Mouse (Mus musculus) macrophage (primary cell): ENCODE results near the gene Npas4. TPM values are rescaled to one million over a fixed set of nuclear protein-coding genes. Genes with fewer than 3 reads are reported as not detected.

Experiments
- H3K27ac ChIP-seq: fragments of 350-480 bp; formaldehyde crosslinking; 2 replicates; pipeline ENCODE4 v1.9.0; 2021
- H3K36me3 ChIP-seq: fragments of 350-480 bp; formaldehyde crosslinking; 2 replicates; pipeline ENCODE4 v1.9.0; 2021; ENCODE audit errors: inconsistent target
- H3K4me3 ChIP-seq: fragments of 350-480 bp; formaldehyde crosslinking; 2 replicates; pipeline ENCODE4 v1.9.0; 2021; ENCODE audit errors: inconsistent target
- H3K79me2 ChIP-seq: fragments of 350-480 bp; formaldehyde crosslinking; 2 replicates; pipeline ENCODE4 v1.9.0; 2021; ENCODE audit errors: inconsistent target
- WGBS: methylation state at CpG from one replicate; pipeline ENCODE4 v1.1.7; 2026; ENCODE audit warnings: inconsistent platforms; ENCODE audit not compliant: missing documents; 5-methylcytosine and 5-hydroxymethylcytosine counted together
- polyA plus RNA-seq: library from polyadenylated mRNA; stranded (reverse); fragments of 250-400 nt; gene quantifications from 3 replicates; pipeline ENCODE4 v1.2.4, GENCODE M21; 2018; ENCODE audit warnings: inconsistent platforms
- total RNA-seq, 78 experiments: library from RNA; depleted of rRNA; stranded (reverse); fragments of 250-400 nt; gene quantifications; 1 replicate in 9 of 78; 2 replicates in 24 of 78; 3 replicates in 43 of 78; 4 replicates in 2 of 78; pipeline ENCODE4 v1.2.4; 2018; ENCODE audit warnings: inconsistent platforms in 56 of 78

Gene Npas4
- total RNA-seq (2018; cell fraction: chromatin; rRNA removed), result 10 to 100 TPM in 1 of 26 experiments, 1 to 10 TPM in 19, under 1 TPM in 6; 0.25 to 12.3 (median 1.7) TPM
- total RNA-seq (2018; cell fraction: cytosol; rRNA removed), result under 1 TPM in 17 of 26 experiments, not detected in 9; 0.03 to 0.34 (median 0.09) TPM
- 1 to 10 TPM in 12 of 26 experiments, under 1 TPM in 14; 0.12 to 4.0 (median 0.95) TPM for total RNA-seq (2018; cell fraction: nucleus; rRNA removed)
- 0.11 to 0.41 TPM (median 0.32 TPM) in 3 replicates for polyA plus RNA-seq

DNA sequence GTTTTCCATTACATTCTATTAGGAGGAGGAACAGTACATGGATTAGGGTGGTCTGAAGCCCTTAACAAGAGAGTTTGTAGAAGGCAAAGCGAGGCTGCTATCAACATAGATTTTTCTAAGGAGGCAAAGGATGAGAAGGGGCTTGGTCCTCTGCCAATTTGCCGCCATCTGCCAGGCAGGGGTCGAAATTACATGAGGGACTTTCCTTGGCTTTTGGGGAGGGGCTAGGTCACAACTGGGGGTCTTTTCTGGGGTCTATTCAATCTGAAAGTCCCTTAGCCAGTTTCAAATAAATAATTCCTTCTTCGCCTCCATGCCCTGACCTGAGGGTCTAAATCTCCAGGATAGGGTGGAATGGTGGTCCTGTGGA is at the start of gene Npas4:
Npas4 (minus strand) TSS at position 61 of the 370 bp plus-strand sequence.
- 27% methylated on average over 4 of the region's 4 CpGs for WGBS
- H3K27ac ChIP-seq, result no peak within 1 kb of the TSS
- H3K4me3 ChIP-seq, result no peak within 1 kb of the TSS
- H3K79me2 ChIP-seq, result no peaks in the 10 kb centered on the region
- H3K36me3 ChIP-seq, result no peaks in the 10 kb centered on the region

DNA sequence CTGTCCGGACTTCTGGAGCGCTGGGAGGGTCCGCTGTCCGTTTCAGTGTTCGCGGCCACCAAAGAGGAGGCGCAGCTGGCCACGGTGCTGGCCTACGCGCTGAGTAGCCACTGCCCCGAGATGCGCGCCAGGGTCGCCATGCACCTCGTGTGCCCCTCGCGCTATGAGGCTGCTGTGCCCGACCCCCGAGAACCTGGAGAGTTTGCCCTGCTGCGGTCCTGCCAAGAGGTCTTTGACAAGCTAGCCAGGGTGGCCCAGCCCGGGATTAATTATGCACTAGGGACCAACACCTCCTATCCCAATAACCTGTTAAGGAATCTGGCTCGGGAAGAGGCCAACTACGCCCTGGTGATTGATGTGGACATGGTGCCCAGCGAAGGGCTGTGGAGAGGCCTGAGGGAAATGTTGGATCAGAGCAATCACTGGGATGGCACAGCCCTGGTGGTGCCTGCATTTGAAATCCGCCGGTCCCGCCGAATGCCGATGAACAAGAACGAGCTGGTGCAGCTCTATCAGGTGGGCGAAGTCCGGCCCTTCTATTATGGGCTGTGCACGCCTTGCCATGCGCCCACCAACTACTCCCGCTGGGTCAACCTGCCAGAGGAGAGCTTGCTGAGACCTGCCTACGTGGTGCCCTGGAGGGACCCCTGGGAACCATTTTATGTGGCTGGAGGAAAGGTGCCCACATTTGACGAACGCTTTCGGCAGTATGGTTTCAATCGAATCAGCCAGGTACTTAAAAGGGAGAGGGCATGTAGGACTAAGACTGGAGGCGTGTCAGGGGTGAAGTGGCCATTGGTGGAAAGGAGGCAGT is 49.4 kb upstream of the Npas4 start:
- Histone ChIP-seq H3K79me2 (peaks cover 46% of the 10 kb centered on the region), H3K4me3 (peak overlapping the region; percentile 92), H3K36me3 (no peaks in the 10 kb centered on the region), H3K27ac (no peak overlapping the region)
- 25% methylated on average over 40 of the region's 41 CpGs for WGBS

DNA sequence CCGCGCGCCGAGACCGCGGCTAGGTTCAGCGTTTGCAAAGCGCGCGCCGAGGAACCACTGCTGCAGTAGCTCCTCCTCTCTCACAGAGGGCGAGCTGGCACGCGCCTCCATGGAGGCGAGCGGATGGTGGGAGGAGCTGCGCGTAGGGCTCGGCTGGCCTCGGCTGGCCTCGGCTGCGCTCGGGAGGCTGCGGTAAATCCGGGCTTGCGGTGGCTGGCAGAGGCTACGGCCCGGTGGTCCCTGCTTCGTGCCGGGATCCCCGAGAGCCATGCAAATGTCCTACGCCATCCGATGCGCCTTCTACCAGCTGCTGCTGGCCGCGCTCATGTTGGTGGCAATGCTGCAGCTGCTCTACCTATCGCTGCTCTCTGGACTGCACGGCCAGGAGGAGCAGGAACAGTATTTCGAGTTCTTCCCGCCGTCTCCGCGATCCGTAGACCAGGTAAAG is 48.6 kb upstream of the Npas4 start, which contains the start of the genes B4gat1 and AC124502.3:
B4gat1 (plus strand) TSS at position 118 of the 448 bp plus-strand sequence.
AC124502.3 (plus strand) TSS at position 183 of the 448 bp plus-strand sequence.
- Histone ChIP-seq H3K79me2 (peaks cover 38% of the 10 kb centered on the region), H3K36me3 (no peaks in the 10 kb centered on the region), H3K4me3 (peak within 1 kb of the TSS; percentile 92), H3K27ac (peak within 1 kb of the TSS; percentile 38)
- WGBS, result under 1% methylated on average over 33 of the region's 44 CpGs

DNA sequence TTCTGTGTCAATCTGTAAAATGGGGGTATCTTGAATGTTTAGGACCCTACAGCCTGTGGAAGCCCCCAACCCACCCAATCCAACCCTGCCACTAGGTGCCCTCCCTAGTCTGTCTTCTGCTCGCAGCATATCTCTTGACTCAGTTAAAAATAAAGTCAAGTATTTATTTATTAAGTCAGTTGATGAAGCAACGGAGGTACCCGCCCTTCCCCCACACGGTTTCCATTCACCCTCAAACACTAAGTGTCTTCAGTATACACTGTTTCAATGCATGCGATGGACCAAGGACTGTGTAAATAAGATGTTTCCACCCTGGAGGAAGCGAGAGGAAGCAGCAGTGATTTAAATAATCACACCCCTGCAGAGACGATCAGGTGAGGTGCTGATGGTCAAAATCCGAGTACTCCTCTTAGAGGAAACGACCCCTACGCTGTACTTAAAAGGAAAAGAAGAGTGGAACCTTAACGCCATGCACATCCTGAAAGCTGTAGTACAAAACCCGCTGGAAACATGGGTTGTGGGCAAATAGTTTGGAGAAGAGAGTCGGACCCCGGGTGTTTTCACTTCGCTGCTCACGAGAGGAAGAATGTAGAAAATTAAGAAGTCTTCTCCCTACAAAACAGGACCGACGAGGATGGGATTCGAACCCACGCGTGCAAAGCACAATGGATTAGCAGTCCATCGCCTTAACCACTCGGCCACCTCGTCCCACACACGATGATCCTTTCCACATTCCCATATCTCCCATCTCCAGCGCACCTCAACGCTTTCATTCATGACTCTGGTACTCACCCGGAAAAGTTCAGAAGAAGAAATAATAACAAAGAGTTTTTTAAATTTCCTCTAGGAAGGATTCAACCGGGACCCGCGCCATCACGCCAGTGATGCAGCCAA is 47.8 kb upstream of the Npas4 start:
- WGBS, result 13% methylated on average over 32 of the region's 32 CpGs
- Histone ChIP-seq H3K4me3 (peak overlapping the region; percentile 92), H3K36me3 (no peaks in the 10 kb centered on the region), H3K27ac (no peak overlapping the region), H3K79me2 (peaks cover 30% of the 10 kb centered on the region)

DNA sequence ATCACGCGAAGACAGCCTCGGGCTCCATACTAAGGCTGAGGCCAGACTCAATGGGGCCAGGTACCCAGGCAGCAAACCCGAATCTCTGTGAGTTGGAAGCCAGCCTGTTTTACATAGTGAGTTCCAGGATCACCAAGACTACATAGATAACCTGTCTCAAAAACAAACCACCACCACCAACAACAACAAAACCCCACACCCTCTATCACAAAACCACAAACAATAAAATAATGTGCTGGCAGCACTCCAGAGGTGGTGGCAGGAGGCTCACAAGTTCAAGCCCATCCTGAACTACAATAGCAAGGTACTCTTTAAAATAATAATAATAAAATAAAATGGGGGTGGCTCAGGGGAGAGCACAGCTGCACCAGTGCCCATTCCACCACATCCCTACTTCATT is 46.5 kb upstream of the Npas4 start:
- H3K27ac ChIP-seq, result no peak overlapping the region
- H3K4me3 ChIP-seq, result no peak overlapping the region
- peaks cover 16% of the 10 kb centered on the region for H3K79me2 ChIP-seq
- H3K36me3 ChIP-seq, result no peaks in the 10 kb centered on the region
- WGBS, result 95% methylated on average over 4 of the region's 4 CpGs

DNA sequence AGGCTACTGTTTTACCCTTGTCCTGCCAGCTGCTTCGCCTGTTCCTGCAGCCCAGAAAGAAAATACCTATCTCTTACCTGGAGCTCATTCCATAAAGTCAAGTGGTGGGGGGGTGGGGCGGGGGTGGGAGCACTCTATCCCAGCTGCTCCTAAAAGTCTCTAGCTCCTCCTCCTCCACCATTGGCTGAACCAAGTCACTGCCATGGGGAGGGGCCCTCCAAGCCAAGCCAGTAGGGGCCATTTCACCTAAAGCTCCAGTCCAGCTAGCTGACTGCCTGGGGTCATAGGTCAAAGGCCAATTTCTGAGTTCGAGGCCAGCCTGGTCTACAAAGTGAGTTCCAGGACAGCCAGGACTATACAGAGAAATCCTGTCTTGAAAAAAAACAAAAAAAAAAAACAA is 42.6 kb upstream of the Npas4 start:
- Histone ChIP-seq H3K79me2 (no peaks in the 10 kb centered on the region), H3K36me3 (no peaks in the 10 kb centered on the region), H3K4me3 (no peak overlapping the region), H3K27ac (no peak overlapping the region)
- WGBS, result 82% methylated on average over 3 of the region's 3 CpGs

DNA sequence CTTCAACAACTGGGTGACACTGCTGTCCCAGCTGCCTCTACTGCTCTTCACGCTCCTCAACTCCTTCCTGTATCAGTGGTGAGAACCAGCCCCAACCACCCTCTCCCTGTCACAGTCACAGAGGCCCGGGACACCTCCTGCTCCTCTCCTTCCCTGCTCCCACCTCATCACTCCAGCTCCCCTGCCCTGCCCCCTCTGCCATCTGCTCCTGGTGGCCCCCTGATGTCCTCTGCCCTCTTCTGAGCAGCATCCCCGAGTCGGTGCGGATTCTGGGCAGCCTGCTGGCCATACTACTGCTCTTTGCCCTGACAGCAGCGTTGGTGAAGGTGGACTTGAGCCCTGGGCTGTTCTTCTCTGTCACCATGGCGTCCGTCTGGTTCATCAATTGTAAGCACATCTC is 36.0 kb upstream of the Npas4 start:
- H3K36me3 ChIP-seq, result no peaks in the 10 kb centered on the region
- no peak overlapping the region for H3K27ac ChIP-seq
- 92% methylated on average over 8 of the region's 8 CpGs for WGBS

DNA sequence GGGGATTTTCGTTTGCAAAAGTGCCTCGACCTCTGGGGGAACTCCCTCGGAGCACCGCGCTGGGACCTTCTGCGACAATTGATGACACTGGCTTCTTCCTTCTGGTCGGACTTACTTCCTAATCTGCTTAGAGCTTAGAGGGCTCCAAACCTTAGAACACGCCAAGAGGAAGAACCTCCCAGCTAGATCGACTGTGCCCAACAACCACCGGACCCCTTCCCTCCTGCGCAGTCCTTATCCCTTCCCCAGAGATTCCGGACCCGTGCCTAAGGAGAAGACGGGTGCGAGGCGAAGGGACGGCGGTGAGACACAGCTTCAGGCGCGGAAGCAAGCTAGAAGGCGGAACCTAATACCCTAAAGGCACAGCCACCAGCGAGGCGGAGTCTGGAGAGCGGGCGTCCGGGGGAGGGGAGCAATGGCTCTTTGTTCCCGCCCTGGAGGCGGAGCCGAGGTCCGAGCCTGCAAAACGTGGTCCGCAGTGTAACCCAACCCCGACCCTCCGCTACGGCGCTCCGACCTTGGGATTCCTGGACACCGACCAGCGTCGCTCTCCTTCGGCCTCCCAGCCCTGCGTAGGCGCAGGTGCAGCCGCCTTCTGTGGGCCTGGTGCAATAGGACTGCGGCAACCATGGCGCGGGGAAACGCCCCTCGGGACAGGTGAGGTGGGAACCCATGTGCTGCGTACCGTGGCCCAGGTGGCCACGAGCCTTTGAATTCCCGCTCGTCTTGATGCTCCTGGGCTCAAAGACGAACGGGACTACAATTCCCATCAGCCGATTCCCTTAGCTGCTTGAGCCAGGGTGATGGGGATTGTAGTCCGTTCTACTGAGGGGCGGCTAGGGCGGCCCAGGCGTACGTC is 33.7 kb upstream of the Npas4 start, which contains the start of gene Slc29a2:
Slc29a2 (plus strand) TSS at position 240 of the 859 bp plus-strand sequence.
- Histone ChIP-seq H3K27ac (peak within 1 kb of the TSS; percentile 80), H3K79me2 (no peaks in the 10 kb centered on the region), H3K4me3 (peak within 1 kb of the TSS; percentile 64), H3K36me3 (no peaks in the 10 kb centered on the region)
- WGBS, result under 1% methylated on average over 62 of the region's 62 CpGs

More for the DNA sequence above, 36.0 kb upstream of the Npas4 start:
- H3K4me3 ChIP-seq, result no peak overlapping the region
- H3K79me2 ChIP-seq, result no peaks in the 10 kb centered on the region

DNA sequence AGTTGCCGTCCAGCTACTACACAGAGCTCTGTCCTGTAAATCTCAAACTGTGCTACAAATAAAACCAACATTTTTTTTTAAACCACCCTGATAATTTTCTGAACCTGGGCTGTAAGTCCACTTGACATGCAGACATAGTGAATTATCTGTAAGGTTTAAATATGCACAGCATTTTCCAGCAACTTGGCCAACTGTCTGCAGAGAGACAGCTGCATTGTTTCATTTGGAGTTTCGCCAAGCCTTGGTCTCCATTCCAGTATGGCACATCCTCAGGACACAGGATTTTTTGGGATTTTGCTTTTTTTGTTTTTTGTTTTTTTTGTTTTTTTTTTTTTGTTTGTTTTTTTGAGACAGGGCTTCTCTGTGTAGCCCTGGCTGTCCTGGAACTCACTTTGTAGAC is 31.3 kb upstream of the Npas4 start:
- Histone ChIP-seq H3K79me2 (no peaks in the 10 kb centered on the region), H3K36me3 (no peaks in the 10 kb centered on the region), H3K4me3 (no peak overlapping the region), H3K27ac (no peak overlapping the region)
- 96% methylated on average over 2 of the region's 2 CpGs for WGBS

DNA sequence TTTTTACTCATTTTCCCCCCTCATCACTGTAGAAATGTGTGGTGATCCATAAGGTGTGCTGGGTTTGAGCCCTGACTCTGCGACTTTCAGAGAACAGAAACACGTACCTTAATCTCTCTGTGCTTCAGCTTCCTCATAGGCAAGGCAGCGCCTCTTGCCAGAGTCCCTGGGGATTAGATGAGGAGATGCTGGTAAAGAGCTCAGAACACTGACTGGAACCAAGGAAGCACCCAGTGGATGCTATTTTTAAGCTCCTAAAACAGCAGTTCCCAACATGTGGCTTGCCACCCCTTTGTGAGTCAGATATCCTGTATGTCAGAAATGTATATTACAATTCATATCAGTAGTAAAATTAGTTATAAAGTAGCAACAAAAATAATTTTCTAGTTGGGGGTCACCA is 28.1 kb upstream of the Npas4 start:
- H3K27ac ChIP-seq, result 0 out of 2 replicates have a peak overlapping the region, but pooled peaks have one; percentile 8
- no peaks in the 10 kb centered on the region for H3K79me2 ChIP-seq
- 100% methylated on average over 3 of the region's 3 CpGs for WGBS
- H3K4me3 ChIP-seq, result no peak overlapping the region
- H3K36me3 ChIP-seq, result no peaks in the 10 kb centered on the region

DNA sequence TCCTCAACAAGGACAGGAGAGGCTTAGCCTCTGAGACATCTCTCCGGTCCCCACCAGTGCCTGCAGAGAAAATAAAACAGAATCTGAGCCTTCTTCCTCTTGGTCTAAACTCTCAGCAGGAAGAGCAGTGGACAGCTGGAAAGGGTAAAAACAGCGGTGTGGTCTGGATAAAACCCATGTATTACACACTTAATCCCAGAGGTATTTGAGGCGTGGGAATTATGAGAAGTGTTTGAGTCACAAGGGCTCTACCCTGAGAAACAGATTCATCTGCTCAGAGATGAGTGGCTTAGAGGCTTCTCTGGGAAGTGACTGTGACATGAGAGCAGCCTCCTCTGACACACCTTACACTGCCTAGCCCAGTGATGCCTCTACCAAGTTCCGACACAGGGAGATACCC is 27.5 kb upstream of the Npas4 start:
- WGBS, result 91% methylated on average over 4 of the region's 4 CpGs

DNA sequence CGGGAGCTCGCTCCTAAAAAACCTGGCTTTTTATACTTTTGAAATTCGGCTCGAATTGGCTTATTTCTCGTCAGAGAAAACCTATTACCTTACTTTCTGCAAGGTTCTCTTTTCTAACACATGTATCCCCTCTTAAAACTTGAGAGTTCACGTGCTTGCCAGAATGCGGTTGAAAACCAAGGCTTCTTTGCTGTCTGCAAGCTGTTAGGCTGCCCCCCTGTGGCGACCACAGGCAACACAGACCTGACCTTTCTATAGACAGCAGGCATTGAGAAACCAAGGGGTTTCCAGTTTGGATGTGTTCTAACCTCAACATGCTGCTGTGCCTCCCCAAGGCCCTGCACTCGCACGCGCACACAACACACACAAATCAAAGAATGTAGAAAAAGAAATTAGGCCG is 26.7 kb upstream of the Npas4 start:
- no peak overlapping the region for H3K27ac ChIP-seq
- no peaks in the 10 kb centered on the region for H3K79me2 ChIP-seq
- 23% methylated on average over 11 of the region's 12 CpGs for WGBS
- no peaks in the 10 kb centered on the region for H3K36me3 ChIP-seq
- no peak overlapping the region for H3K4me3 ChIP-seq

More for the DNA sequence above, 27.5 kb upstream of the Npas4 start:
- no peaks in the 10 kb centered on the region for H3K79me2 ChIP-seq
- no peaks in the 10 kb centered on the region for H3K36me3 ChIP-seq
- H3K27ac ChIP-seq, result no peak overlapping the region
- H3K4me3 ChIP-seq, result no peak overlapping the region

DNA sequence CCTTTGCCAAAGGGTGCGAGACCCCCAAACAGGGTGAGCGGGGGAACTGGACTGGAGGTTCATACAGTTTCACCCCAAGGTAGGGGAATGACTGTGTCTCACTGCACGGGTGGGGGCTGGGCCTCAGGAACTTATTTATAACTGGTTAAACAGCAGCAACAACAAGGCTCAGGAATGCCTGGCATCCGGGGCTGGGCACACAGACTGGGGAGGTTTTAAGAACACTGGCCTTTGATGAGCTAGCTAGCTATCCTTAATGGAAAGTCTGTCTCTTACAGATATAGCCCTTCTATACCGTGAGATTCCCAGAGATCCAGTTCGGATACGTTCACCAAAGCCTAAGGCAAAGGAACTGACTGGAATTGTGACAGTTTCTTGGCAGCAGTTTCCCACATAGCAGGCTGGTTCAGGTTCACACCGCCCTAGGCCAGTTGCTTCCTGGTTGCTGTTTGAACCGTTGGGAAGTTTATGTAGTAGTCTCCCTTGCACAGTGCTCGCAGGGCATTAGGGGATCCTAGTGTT is 26.2 kb upstream of the Npas4 start:
- Histone ChIP-seq H3K27ac (no peak overlapping the region), H3K79me2 (no peaks in the 10 kb centered on the region), H3K4me3 (no peak overlapping the region), H3K36me3 (no peaks in the 10 kb centered on the region)
- 49% methylated on average over 10 of the region's 10 CpGs for WGBS
